Mouse (Mus musculus) adrenal gland, adult 18-20 months (tissue): ENCODE results near the gene Antxr1. TPM values are rescaled to one million over a fixed set of nuclear protein-coding genes. Genes with fewer than 3 reads are reported as not detected.

Experiments
- DNase-seq, 2 experiments: peaks; one replicate each; pipeline ENCODE4 v3.0.0; 2021 to 2022; ENCODE audit warnings: low spot score in 2 of 2
- total RNA-seq, 2 experiments: library from RNA; stranded (reverse); gene quantifications; 1 replicate in 1 of 2; 2 replicates in 1 of 2; pipeline ENCODE4 v1.2.3; 2021

Antxr1 gene
- total RNA-seq, 2 experiments from 2014 or later, result 9.4 to 20.1 TPM

- DNase-seq, result no peak
Observed at GRCm38 (mm10) chr6:87202048-87202605, 133.5 kb downstream of the Antxr1 start.

- DNase-seq, result no peak
Observed at GRCm38 (mm10) chr6:87189755-87190154, 145.9 kb downstream of the Antxr1 start.

DNA sequence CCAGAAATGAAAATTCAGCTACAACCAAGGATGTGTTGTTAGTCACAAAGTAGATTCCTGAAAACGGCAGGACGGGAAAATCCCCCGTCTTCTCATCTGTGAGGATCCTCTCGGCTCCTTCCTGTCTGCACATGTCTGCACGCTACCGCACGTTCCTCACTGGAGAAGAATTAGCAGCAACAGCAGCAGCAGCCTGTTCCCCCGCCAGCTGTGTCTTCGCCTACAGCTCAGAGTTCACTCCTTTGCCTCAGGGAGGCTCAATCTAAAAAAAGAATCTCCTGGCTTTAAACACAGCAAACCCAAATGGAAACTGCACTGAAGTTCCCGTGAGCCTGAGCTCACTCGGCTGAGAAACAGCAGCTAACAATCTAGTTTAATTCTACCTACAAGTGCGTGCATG lies 148.6 kb downstream of the Antxr1 start:
- no peak for DNase-seq

- DNase-seq, result no peak
Observed at GRCm38 (mm10) chr6:87184418-87184817, 151.2 kb downstream of the Antxr1 start.

DNA sequence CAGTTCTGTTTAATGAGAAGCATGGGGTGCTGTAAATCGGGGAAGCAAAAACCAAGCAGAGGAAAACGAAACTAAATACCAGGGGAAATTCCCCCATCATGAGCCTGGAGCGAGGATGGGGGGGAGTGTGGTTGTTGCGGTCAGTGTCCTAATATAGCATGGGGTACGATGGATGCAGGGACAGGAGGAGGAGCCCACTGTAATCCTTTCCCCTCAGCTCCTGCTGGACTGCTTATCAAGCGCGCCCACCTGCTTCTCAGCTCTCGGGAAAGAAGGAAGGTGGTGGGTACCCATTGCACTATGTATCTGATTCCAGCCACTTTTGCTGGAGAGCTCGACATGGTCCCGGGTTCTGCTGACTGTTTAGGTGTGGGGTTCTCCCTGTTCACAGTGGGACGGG lies 151.6 kb downstream of the Antxr1 start:
- no peak for DNase-seq

DNA sequence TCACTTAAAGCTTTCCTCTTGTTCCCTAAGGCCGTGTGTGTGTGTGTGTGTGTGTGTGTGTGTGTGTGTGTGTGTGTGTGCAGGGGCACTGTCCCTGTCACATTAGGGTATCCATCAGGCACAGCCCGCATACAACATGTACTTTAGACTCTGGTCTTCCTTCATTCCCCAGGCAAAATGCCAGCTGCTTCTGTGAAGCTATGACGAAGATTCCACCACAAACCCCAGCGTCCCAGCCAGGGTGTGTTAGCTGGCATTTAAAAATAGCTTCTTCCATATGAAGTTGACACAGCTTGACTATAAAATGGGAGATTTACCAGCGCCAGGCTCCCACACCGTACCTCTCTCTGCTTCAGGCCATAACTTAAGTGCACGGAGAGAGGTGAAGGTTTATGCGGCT lies 152.5 kb downstream of the Antxr1 start:
- peak in 1 of 2 experiments; percentile 16 for DNase-seq

DNA sequence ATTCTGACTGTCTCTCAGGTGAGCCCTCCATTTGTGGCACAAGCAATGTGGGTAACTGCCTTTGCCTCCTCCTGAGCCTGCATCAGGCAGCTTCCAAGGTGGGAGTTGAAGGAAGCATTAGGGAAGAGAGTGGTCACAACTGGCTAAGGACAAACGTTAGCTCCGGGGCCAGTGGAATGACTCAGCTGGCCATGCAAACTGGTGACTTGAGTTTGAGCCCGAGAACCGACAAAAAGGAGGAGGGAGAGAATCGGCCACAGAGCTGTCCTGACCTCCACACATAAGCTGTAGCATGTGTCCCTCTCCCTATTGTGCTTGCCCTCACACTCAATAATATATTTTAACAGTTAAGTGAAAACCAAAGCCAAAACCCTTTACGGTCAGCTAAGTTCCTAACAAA lies 152.9 kb downstream of the Antxr1 start:
- DNase-seq, result no peak

- DNase-seq, result no peak
Observed at GRCm38 (mm10) chr6:87171461-87171860, 164.2 kb downstream of the Antxr1 start.

GRCm38 (mm10) chr6:87170875-87171274 lies 164.7 kb downstream of the Antxr1 start:
- no peak for DNase-seq

DNA sequence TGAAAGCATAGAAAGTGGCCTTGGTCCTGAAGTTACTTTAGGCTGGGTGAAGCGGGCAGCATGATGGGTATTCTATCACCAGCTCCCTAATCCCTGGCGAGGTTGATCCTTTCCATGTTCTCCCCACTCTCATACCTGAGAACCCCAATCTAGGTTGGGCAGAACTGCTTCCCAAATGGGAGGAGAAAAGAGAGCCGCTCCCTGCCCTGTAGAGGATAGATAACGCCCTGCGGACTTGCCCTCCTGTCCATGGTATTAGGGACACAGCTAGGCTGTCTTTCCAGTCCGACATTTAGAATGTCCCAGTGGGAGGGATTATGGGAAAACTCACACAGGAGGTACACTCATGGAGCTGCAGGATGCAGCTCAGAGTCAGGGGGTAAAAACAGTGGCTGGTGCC lies 165.3 kb downstream of the Antxr1 start:
- DNase-seq, result no peak

GRCm38 (mm10) chr6:87168021-87168420 lies 167.6 kb downstream of the Antxr1 start:
- no peak for DNase-seq

DNA sequence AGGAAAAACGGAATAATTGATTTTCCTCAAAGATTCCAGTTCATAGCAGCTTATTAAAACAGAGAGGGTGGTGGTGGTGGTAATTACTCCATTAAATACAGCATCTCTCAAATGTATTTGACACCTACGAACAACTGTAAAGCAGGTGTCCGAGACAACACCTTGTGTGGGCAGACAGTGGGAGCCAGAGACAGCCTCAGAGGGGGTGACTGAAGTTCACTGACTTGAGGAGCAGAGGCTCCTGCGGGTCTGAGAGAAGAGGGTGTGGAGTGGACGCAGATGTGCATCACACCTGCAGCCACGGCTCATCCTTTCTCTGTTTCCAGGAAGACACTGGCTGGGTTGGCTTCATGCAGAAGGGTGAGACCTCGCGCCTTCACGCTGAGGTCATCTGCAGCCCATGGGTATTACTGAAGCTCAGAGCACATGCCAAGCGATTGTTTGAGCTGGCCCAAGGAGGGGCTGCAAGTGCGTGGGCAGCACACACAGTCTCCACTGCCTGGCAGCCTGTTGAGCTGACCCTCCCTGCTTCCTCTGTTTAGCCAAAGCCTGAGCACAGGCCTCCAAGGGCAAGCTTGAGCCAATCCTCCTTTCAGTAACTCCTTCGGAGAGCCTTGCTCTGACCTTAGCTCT lies 168.8 kb downstream of the Antxr1 start:
- no peak for DNase-seq

DNA sequence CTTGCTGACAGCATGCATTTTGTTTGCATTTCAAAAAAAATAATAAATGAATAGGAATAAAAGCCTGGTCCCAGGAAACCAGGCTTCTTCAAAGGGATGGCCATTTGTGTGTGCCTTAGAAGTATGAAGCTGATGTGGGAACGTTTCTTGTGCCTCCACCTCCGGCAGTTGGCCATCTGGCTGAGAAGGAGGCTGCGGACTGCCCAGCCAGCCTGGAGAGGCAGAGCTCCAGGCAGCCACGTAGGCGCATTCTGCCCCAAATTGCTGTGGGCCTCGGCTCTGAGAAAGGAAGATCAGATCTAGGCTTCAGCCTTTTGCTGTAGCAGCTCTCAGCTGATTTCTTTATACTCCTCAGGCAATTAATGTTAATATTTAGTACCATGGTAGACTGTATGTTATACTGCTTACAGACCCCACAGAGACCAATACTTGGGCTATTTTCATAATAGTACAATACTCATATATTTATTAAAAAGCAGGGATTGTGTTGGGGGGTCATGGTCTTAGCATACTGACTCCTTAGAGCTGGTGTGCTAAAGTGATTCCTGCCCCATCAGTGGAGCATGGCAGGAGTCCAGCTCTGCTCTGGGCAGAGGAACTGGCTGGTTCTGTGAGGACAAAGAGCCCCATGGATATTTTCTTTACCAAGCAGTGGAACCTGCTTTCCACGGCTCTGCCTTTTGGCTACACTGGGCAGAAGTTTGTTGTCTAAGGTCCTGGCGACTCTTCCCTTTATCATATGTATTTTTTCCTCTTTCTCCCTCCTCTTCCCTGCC lies 169.9 kb downstream of the Antxr1 start:
- DNase-seq, result no peak

DNA sequence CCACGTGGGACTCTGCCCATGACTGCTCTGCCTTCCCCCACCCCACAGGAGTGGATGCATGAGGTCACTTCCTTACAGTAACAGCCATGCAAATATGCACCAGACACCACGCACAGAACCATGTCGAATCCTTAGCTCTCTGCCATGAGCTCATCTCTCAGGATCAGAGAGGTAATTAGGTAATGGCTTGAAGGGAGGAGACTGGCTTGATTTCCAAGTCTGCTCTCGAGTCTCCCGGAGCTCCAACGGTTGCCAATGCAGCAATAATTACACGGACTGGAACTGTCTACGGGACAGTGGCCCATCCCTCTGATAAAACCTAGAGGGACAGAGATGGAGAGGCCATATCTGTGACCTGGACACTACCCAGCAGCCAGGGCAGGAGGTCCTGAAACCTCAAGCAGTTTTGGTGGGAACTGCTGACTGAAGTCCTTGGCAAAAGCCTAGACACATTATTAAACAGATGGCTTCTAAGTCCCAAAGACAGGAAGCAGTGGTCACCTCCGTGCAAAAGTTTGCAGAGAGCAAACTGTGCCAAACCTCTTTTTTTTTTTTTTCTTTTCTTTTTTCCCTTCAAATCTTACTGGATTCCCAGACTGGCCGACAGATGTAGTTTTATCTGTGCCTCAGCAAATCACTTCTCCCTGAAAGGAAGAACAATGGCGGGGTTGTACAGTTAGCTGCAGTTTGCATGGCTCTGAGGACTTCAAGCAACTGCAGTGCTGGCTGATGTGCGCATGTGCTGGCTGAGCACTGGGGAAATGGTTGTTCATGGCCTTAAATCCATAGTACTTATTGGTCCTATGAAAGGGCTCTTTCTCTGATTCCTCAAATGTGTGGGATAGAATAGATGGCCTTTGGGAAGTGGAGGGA lies 174.0 kb downstream of the Antxr1 start:
- DNase-seq, result no peak

DNA sequence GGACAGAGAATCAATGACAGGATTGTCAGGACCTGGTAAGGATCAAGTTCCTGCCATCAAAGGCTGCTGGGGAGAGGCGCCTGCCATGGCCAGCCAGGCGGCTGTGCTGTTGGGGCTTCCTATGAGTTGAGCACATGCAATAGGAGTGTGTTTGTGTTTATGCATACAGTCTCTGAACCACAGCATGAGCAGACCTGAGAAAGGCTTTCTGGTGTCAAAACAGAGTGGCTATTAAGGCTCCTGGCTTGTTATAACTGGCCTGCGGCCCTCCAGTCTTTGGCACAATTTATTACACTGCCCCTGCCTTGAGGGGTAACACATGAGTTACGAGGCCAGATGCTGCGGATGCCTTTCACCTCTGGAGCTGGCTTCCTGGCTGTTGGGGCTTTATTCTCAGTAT lies 175.4 kb downstream of the Antxr1 start:
- DNase-seq, result no peak

DNA sequence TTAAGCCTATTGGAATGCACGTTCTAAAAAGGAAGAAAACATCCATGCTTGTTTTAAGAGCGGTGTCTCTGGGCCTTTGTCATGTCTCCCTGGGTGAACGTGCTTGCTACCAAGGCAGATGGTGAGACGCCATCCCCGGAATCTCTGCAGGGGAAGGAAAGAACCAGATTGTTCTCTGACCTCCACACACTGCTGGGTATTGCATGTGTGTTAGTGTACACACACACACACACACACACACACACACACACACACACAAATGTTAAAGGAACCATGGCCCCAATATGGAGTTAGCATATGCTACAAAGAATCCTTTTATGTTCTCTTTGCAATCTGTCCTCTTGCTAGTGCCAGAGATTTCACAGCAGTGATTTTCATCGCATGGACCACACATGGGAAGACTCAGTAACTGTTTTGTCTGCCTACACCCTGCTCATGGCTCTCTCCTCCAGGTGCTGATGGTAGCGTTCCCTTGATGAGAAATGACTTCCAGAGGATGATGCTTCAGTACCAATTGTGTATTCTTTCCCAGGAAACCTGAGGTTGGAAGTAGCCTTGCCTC lies 177.5 kb downstream of the Antxr1 start:
- no peak for DNase-seq

- DNase-seq, result no peak
Observed at GRCm38 (mm10) chr6:87153836-87154235, 181.8 kb downstream of the Antxr1 start.

- DNase-seq, result no peak
Observed at GRCm38 (mm10) chr6:87153231-87153580, 182.4 kb downstream of the Antxr1 start.

- DNase-seq, result no peak
Observed at GRCm38 (mm10) chr6:87152461-87153230, 183.0 kb downstream of the Antxr1 start.

DNA sequence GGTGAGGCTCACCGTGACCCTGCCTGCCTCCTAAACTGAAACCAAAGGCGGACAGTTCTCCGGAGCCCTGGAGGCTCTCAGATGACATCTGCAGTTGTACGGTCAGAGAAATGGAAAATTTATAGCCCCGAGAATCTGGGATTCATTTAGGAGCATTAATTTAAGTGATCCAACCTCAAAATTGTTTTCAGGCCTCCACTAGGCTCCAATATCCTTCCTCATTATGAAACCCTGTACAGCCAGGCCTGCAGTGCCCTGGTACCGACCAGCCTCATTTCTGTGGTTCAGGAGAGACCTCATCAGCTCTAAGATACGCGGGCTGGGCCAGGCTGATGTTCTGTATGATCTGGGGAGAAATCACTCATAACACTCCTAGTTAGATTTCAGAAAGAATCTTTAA lies 184.2 kb downstream of the Antxr1 start:
- no peak for DNase-seq

DNA sequence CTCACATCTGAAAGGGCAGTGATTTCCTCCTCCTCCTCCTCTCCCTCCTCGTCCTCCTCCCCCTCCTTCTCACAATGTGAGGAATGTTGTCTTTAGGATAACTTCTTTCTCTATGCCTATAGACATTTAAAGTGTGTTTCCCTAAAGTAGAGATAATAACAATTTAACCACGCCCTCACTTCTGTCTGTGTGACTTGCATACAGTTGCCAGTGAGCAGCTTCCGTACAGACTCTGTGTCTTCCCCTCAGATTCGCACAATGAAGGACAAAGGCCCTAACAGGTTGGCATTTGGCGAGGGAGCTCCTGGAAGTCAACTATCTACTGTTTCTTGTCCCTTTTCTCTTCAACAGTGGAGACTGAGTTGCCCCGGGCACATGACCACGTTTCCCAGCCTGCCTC lies 185.2 kb downstream of the Antxr1 start:
- no peak for DNase-seq
